Mouse (Mus musculus): ENCODE data around the gene Pip4k2a. TPM values are rescaled to one million over a fixed set of nuclear protein-coding genes. Genes with fewer than 3 reads are reported as not detected.

Pip4k2a gene
- total RNA-seq, 4 experiments from 2014 or later: 60.6 to 67.9 (median 63.7) TPM

- no peak for DNase-seq (ENCODE audit: low spot score in 2 of 2)
These were observed 15.3 kb downstream of the Pip4k2a start for GRCm38 (mm10) chr2:18982581-18982980.

DNA sequence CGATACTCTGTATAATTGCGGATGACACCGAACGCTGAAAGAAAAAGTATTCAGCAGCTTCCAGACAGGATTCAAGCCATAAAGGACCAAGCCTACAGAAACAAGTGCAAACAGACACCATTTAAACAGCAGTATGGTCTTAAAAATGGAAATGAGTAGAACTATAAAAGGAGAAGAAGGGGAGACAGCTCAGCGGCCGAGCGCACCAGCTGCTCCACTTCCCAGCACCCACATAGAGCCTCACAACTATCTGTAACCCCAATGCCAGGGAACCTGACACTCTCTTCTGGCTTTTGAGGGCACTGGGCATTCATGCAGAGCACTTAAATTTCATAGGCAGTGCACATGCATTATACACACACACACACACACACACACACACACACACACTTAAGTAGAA is 18.3 kb downstream of the Pip4k2a start:
- no peak for DNase-seq (ENCODE audit: low spot score in 2 of 2)

DNA sequence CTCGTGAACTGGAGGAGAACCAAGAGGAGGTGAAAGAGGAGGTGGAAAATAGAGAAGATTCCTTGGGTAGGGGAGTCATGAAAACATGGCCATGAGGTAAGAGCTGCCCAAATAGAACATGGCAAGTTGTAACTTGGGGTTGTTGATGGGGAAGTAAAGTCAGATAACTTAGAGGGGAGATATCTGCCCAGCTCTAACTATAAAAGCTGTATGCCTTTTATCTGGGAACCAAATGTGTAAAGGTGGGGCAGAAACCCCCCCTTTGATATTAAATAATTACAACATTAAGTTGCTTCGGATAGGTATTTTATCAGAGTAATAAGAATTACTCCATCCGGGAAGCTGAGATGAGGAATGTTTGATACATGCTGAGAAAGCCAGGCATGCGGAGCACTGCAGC is 18.9 kb downstream of the Pip4k2a start:
- DNase-seq (ENCODE audit: low spot score in 2 of 2): no peak

- DNase-seq (ENCODE audit: low spot score in 2 of 2): no peak
These were observed 20.6 kb downstream of the Pip4k2a start for GRCm38 (mm10) chr2:18977201-18977805.

- DNase-seq (ENCODE audit: low spot score in 2 of 2): no peak
These were observed 21.8 kb downstream of the Pip4k2a start for GRCm38 (mm10) chr2:18976175-18976574.

DNA sequence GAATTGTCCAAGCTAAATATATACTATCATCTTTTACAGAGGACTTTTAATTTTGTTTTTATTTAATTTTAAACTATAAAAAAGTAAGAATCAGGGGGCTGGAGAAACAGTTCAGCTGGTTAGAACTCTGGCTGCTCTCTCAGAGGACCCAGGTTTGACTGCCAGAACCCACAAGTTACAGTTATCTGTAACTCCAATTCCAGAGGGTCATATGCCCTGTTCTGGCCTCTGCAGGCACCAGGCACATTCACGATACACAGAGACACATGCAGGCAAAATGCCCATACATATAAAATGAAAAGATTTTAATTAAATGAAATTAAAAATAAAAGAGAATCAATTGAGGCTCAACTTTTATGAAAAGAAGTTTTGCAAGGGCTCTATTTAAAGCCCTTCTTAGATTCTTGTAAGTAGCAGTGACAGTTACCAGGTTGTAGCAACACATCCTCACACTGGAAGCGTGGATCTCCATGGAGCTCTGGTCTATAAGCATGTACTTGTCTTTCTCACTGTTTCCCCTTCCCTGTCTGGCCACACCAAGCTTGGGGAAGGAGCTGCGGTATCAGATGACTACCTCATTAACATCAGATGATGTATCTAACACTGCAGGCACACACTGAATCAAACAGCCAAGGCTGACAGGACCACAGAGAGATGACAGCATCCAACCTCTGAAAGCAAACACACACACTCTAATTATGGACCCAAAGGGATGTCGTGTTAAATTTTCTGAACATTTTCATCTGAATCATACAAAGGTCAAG is 22.9 kb downstream of the Pip4k2a start:
- no peak for DNase-seq (ENCODE audit: low spot score in 2 of 2)

- no peak for DNase-seq (ENCODE audit: low spot score in 2 of 2)
These were observed 26.4 kb downstream of the Pip4k2a start for GRCm38 (mm10) chr2:18971564-18971963.

GRCm38 (mm10) chr2:18970461-18970860 is 27.5 kb downstream of the Pip4k2a start:
- DNase-seq (ENCODE audit: low spot score in 2 of 2): no peak

DNA sequence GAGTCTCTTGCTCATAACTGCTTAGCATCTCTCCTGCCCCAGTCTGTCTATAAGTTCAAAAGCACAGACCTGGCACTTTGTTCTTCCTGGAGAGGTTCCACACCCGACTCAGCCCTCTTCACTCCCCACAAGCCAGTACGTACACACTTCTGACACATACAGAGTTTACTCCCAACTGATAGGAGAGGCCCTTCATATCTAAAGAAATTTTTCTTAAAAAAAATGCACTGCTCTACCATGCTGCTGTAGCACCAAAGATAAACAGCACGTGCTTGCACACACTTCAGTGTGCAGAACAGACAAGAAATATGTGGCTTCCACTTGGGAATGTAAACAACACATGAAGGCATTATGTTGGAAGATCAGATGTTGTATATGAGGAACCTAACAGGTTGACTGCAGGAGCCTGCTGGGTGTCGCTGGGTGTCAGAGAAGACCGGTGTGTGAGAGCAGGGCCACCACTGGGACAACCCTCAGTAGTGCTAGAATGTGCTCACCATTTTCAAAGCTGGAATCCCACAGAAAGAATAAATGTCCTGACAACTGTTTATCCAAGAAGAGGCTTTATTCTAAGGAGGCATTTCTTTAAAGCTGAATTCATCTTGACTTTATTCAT is 28.8 kb downstream of the Pip4k2a start:
- no peak for DNase-seq (ENCODE audit: low spot score in 2 of 2)

GRCm38 (mm10) chr2:18967451-18968063 is 30.4 kb downstream of the Pip4k2a start:
- no peak for DNase-seq (ENCODE audit: low spot score in 2 of 2)

- no peak for DNase-seq (ENCODE audit: low spot score in 2 of 2)
These were observed 31.4 kb downstream of the Pip4k2a start for GRCm38 (mm10) chr2:18966566-18966965.

GRCm38 (mm10) chr2:18965950-18966349 is 32.0 kb downstream of the Pip4k2a start:
- no peak for DNase-seq (ENCODE audit: low spot score in 2 of 2)

DNA sequence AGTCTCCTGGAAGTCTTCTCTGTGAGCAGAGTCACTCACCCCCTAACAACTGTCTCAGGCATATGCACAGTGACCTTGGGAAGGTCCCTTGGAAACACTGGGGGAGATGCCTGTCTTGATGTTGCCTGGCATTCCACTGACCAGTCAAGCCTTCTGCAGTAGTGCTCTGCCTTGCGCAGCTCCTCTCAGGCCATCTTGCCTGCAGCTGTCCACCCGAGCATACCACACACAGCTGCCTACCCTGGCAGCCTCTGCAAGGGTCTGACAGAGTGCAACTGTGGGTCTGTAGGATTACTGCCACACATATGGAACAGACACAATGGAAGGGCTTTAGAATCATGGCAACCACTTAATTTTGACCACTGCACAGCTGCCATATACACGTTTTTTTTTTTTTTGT is 32.8 kb downstream of the Pip4k2a start:
- no peak for DNase-seq (ENCODE audit: low spot score in 2 of 2)

DNA sequence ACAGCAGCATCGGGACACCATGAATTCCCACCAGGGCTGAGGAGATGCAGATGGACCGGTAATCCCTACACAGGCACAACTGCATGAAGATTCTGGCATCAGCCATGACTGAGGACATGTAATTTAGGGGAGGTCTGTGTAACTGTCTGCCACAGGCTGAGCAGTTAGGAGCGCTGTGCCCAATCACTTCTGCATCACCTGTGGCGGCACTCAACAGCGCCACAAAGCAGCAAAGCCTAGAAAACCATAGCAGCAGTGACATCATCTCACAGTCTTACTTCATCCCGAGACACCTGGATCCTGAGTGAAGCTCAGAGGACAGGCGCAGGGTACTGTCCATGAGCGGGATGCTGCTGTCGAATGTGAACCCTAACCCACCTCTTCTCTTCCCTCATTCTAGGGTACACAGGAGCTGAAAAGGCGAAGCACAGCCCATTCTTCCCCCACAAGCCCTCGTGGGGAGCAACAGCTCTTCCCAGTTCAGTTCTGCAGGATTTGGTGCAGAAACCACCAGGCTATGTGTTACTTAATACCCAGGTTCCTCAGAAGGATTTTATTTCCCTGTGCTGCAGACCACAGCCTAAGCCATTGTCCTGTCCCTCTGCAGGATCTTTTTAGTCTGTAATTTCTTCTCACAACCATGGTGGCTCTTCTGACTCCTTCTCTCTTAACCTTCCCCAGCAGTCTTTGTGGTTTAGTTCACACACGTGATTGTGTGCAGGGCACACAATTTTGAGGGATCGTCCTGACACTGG is 34.5 kb downstream of the Pip4k2a start:
- DNase-seq (ENCODE audit: low spot score in 2 of 2): no peak

DNA sequence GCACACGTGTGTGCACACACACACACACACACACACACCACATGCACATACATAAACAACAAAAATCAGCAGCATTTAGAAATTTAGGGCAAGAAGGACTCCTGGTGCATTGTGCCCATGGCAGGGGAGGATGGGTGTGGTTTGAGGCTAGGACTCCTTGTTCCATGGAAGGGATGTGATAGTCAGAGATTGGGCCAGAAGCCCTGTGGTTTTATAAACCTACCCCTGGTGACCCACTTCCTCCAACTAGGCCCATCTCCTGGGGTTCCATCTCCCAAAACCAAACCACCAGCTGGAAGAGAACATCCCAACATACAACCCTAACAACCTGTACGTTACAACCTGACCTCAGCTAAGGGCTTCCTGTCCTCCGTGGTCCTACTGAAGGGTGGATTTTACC is 35.4 kb downstream of the Pip4k2a start:
- no peak for DNase-seq (ENCODE audit: low spot score in 2 of 2)

DNA sequence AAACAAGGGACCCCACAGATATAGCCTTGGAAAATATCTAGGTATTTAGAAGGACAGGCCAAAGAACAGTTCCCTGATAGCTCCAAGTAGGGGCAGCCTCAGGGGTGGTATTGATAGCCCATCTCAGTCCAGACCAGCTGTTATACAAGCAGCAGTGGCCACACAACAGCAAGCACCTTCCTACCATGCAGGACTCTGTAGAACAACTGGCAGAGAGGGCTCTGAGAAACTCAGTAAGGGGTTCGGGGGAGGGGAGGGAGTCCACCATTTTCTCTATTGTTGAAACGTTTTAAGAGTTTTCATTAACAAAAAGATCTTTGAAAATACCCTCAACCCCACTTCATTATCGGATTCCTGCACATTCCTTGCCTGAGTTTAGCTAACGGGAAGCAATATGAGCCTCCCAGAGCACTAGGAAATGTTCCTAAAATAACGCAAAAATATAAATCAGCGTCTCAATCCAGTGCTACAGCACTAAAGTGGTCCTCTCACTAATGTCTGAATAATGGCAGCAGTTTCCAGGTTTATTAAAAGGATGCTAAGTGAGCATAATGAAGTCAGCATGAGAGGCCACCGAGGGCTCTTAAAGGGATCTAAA is 37.5 kb downstream of the Pip4k2a start:
- DNase-seq (ENCODE audit: low spot score in 2 of 2): no peak

DNA sequence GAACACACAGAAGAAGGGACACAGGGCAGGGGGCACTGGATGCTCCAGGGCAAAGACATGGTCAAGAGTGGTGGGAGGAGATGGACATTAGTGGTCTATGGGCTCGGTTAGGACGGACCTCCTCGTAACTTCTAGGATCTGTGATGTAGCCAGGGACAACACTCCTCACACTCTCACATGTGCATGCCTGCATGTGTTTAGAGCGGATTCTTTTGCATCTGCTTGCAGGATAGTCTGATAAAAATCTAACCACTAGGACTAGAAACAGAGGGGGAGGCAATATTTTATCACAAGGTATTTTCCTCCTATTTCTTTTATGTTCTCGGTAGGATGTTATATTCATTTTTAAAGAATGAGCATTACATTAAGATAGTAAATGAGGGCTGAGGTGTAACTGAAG is 38.4 kb downstream of the Pip4k2a start:
- no peak for DNase-seq (ENCODE audit: low spot score in 2 of 2)

DNA sequence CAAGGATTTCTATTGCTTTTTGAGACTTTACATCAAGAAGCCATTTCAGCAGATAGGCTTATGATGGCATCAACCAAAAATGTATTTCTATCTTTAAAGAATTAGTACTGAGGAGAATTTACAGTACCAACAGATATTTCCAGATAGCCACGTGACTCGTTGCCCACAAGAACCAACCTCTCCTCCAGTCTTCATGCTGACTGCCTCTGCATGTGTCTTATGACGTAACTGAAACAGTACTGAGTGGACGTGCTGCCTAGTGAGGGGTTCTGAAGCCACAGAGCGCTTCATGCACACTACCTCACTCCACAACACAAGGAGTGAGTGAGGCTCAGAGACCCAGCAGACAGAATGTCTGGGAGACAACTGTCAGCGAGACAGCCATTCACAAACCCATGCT is 38.9 kb downstream of the Pip4k2a start:
- DNase-seq (ENCODE audit: low spot score in 2 of 2): no peak

DNA sequence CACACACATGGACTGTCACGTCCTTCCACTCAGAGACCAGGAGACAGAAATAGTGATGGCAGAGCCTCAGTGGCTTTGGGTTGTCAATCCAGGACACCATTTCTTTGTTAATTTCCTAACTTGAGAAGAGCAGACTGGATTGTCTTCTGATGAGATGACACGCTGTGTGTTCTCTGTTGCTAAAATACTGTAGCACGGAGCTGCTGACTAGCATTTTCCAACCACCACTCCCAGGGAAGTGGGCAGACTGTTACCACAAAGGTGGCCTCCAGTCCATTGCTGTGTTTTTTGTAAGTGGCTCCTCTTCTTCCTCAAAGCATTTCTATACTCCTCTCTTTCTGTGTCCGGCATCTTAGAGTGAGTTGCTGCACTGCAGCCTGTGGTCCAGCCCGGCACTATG is 39.4 kb downstream of the Pip4k2a start:
- DNase-seq (ENCODE audit: low spot score in 2 of 2): no peak

- no peak for DNase-seq (ENCODE audit: low spot score in 2 of 2)
These were observed 39.9 kb downstream of the Pip4k2a start for GRCm38 (mm10) chr2:18958044-18958443.

GRCm38 (mm10) chr2:18957459-18957858 is 40.5 kb downstream of the Pip4k2a start:
- no peak for DNase-seq (ENCODE audit: low spot score in 2 of 2)
